Mouse (Mus musculus) olfactory bulb, adult 2 months (tissue): ENCODE measurements around the gene Entpd5.

Source experiments
- CTCF ChIP-seq: fragments of 200-500 bp; IDR thresholded peaks from 2 replicates; pipeline ENCODE4 v1.5.1; 2012; ENCODE audit warnings: low read depth, mild to moderate bottlenecking, low read length, moderate library complexity; ENCODE audit not compliant: insufficient read depth
- POLR2A ChIP-seq: fragments of 200-500 bp; IDR thresholded peaks from 2 replicates; pipeline ENCODE4 v1.6.1; 2012; ENCODE audit warnings: mild to moderate bottlenecking, low read depth, low read length, moderate library complexity; ENCODE audit not compliant: insufficient read depth

DNA sequence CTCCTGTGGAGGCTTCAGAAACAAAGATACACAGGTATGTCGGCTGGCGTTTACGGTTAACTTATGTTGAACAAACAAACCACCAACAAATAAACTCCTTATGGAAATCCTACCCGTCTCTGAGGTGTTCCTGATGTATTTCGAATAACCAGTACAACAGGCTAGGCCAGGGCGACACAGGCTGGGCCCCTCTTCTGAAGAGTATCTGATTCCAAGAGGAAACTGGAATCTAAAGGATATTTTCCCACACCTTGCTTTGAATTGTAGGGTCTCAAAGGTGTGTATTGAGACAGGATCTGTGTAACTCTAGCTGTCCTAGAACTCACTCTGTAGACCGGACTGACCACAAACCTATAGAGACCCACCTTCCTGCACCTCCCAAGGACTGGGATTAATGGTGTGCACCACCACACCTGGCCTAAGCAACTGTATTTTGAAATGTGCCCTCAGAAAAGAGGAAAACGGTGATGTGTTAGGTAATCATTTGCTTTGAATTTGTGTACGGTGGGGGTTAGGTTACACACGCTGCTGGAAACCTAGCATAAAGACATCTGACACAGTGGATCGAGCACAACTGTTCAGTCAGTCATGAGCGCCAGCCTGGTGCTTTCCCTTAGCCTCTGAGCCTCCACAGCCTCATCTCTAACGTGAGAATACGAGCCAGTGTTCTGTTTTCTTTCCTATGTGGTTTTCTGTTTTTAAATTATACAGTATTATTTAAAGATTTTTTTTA is 11.7 kb downstream of the Entpd5 start:
- TF ChIP-seq CTCF (no peak), POLR2A (no peak)
